Mouse (Mus musculus) common myeloid progenitor, adult 5-6 weeks (primary cell): ENCODE measurements around the gene Notch1. TPM values are rescaled to one million over a fixed set of nuclear protein-coding genes. Genes with fewer than 3 reads are reported as not detected.
A peak's percentile ranks its signal among the peaks of the same experiment; 100 is the strongest.

ENCODE experiments used
- ATAC-seq: replicated peaks from 2 replicates; pipeline ENCODE4 v1.8.0; 2016; ENCODE audit warnings: low read depth, mild to moderate bottlenecking, moderate TSS enrichment, inconsistent platforms; ENCODE audit not compliant: poor library complexity, severe bottlenecking
- total RNA-seq: library from RNA; stranded (forward); fragments of 200-1000, 187-1606 nt; gene quantifications from 2 replicates; pipeline ENCODE4 v1.2.3, GENCODE M21; 2017

The Notch1 gene
- total RNA-seq, 1 experiment from 2014 or later, result 13.7 TPM

DNA sequence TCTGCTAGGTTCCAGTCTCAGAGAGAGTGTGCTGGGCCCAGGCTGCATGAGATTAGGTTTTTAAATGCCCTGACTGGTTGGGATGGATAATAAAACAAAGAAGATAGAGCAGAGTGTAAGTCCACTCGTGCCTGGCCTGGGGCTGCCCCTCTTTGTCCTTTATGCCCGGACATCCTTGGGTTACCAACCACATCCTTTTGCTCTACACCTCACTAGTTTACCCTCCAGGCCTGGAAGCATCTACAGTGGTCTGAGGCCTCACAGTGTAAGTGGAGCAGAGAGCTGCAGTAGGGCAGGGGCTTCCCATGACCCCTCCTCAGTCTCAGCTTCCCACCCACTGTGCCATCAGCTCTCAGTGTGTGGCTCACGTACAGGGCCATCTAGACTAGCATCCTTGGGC, 17.7 kb upstream of the Notch1 start:
- ATAC-seq, result no peak

DNA sequence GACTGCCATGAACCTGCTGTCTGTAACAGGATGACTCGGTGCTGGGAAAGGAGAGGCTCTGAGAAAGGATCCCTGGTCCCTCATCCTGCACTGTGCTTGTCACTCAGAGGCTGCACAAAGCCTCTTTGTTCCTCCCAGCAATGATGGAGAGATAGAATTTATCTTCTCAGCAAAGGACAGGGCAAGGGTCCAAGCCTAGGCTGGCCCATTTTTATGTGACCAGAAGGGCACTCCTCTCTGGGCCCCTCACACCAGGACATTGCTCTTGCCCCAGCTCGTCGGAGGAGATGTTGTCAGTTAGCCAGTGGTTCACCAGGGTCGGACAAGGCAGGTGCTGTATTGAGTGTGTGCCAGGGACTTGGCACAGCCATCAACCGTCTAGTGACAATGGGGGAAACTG, 16.8 kb upstream of the Notch1 start:
- ATAC-seq, result no peak

DNA sequence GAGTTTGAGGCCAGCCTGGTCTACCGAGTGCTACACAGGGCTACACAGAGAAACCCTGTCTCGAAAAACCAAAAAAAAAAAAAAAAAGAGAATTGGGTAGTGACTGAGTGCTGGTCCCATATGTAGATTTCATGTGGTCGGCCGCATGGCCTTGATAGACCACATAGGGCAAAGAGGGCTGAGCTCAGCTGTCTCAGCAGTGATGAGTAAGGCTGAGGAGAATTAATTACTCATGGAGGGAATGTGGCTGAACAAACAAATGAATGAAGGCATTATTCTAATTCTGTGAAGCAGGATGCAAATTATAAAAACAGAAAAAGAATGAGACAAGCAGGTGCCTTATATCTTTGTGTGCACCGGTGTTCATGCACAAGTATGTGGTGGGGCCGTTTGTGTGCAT, 15.4 kb upstream of the Notch1 start:
- ATAC-seq, result no peak

DNA sequence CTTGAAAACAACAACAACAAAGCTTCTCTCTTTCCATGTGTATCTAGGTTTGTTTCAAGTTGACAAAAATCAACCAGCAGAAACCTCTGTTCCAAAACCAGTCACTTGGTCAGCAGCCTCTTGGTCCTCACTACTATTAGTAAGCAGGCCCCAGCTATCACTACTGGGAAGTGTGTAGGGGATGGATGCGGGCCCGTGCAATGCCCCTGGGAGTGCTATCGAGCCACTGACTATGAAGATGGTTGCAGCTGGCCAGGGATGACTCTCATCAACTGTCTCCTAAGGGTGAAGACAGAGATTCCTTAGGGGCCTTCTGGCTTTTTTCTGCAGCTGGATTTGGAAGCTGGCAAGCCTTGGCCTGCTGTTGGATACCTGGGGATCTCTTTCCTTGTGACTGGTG, 13.4 kb upstream of the Notch1 start:
- no peak for ATAC-seq

DNA sequence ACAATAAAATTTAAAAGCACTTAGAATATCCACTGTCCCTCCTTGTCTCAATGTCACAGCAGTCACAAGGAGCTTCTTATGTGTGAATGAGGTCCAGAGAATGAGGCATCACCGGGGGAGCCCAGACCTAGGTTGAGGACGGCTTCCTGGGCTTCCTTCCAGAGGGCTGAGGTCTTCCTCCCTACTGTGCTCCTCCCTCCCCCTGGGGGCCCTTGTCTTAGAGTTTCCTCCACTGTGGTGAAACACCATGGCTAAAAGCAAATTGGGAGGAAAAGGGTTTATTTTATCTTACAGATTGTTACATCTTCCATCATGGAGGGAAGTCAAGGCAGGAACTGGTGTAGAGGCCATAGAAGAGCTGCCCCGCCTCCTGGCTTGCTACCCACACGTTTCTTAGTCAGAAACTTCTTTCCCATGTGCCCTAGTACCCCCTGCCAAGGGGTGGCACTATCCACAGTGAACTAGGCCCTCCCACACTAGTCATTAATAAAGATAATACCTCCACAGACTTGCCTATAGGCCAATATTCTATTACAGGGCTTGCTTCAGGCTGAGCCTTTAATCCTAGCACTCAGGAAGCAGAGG, 12.8 kb upstream of the Notch1 start:
- 0 out of 2 replicates have a peak, but pooled peaks have one; percentile 11 for ATAC-seq

DNA sequence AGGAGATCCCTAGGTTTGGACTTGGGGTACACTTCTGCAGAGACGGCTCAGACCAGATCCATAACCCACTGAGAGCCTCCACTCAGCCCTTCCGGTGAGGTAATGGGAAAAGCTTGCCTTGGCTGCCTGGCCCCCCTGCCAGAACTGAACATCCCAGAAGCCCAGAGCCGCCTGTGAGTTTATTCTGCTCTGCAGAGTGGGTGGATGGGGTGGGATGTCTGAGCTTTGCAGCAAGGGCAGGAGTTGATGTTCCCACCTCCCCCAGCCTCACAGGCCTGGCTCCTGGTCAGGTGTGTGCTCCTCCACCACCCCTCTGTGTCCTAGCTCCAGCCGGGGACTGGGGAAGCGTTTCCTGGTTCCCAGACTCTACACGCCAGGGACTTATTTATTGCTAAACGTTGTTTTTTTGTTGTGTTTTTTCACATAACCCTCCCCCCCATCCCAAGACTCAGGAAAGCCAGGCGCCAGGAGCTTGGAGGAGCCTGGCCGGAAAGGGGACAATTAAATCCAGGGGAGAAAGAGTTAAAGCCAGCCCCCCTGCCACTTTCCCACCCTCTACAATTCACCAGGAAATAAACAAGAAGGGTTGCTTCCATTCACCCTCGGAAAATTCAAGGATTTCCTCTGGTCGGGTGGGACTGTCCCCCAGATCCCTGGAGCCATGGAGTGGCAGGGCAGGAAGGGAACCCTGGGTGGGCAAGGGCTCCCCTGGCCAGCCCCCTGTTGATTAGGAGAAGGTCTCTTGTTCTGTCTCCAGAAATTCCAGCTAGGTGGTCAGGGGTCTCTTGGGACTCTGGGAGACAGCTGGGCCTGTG, 10.2 kb upstream of the Notch1 start:
- no peak for ATAC-seq

DNA sequence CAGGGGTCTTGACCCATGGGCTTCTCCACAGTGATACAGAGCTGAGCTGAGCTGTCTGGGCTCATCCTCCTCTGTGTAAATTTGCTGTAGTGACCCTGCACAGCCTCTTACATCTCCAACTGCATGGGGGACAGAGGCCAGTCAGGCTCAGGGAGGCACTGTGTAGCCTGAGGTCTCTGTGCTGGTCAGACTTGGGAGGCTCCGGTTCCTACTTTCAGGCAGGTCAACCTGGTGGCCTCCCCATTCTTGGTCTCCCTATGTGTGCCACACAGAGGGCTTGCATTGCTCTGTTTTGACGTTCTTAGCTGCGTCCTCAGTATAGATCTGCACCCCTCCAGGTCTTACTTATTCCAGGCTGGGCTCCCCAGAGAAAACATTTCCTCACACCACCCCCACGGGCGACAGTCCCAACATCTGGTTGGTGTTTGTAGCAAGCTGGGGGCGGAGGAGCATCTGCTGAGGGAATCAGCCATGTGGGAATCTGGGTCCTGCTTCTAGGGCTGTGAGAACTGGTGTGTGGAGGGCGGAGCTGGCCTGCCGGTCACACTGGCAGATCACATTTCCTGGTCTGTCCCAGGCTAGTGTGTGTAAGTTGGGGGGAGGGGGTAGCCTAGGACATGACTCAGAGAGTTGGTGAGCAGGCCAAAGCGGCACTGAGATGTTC, 9.0 kb upstream of the Notch1 start:
- ATAC-seq, result peak; percentile 51; the same call in 1 of the 2 replicates

DNA sequence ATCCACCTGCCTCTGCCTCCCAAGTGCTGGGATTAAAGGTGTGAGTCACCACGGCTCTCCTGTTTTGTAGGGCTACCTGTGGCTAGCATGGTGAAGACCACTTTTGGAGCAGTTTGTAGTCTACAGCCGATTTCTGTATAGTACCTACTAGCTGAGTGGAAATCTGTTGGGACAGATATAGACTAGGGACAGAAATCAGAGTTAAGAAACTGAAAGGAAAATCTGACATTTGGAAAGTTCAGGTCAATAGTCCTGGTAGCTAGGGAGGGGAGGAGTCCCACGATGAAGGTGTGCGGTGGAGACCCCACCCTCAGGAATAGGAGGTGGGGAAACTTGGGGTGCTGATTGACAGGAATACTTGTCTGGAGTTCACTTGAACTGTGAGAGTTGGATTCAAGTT, 5.9 kb upstream of the Notch1 start:
- no peak for ATAC-seq

DNA sequence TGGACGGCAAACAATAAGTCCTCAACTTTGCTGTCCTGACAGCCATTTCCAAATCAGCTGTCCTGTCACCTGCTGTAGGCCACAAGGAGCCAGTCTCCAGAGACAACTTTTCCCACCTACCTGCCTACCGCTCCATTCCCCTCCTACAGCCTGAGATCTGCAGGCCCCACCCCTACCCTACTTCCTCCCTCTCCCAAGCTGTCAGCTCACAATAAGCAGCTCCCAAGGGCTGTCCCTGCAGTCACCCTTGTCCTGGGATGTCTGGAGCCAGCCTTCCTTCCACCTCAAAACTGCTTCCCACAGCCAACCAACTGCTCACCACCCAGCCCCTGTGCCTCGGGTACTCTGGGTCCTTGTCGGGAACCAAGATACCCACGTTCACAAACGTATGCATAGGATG, 3.3 kb upstream of the Notch1 start:
- no peak for ATAC-seq

DNA sequence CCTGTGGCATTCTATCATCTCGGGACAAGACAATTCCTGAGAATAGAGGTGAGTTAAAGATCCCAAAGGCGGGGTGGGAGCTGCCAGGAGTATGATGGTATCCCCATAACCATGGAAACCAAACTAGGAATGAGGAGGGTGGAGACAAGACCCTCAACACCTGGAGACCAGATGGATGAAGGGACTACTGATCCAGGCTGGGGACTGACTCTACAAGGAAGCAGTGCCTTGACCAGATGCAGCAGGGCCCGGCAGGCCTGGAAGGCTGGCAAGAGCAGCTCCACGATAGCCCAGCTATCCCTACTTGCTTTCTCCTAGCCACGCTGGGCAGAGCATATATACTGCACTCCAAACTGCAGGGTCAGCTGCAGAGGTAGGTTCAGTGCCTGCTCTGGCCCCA, 524 bp upstream of the Notch1 start:
- no peak for ATAC-seq

DNA sequence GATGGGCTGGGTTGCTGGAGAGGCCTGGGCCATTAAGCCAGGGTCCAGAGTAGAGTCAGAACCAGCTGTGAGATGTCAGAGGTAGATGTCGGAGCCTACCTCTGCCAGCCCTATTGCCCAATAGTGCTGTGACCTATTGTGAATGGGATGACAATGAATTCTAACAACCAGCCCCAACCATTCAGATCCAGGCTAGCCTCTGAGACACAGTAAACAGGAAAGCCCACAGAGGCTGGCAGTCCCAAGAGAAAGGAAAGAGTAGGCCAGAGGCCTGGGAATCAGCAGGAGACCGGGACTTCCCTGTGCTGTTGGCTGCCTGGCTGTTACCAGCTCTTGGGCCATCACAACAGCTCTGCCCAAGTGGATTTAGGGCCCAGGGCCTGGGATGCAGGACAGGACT, 1.1 kb downstream of the Notch1 start:
- ATAC-seq, result no peak

DNA sequence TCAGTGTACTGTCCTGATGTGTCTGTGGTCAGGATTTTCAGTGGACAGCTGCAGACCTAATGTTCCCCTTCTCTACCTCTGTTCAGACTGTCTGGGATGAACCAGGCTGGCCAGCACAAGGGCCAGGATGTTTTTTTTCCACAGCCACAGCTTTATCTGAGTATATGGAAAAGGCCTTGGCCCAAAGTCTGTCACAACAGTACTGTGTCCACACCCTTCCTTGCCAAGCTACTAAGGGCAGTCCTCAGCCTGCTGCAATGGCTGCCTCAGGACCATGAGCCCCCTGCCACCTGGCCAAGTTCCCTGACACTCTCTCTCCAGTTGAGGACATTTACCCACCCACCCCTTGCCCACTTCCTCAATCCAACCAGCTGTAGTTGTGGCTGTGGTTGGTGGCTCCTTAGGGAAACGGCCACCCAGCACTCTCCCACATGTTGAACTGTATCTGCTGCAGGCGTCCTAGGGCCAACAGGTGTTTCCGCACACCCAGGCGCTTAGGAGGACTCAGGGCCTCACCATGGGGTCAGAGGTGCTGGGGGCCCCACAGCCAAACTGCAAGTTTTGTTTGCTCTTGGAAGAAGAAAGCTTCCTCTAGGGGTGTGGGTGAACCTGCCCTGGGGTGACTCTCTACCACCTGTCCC, 3.2 kb downstream of the Notch1 start:
- peak; percentile 83 for ATAC-seq

DNA sequence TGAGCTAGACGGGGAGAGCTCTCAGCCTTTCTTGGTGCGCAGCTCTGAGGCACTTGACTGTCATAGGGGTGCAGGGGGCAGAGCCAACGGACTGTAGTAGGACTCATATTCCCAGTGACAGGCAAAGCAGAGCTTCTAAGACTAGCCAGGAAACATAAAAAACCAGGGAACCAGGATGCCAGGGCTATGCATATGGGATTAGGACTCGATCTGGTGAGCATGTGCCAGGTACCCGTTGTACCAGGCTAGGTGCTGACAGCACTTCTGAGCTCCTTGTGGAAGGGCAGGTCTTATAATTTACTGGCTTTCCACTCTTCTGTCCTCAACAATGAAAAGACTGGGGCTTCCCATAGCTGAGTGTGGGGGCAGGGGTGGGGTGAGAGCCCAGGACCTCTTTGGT, 7.8 kb downstream of the Notch1 start:
- ATAC-seq, result no peak

DNA sequence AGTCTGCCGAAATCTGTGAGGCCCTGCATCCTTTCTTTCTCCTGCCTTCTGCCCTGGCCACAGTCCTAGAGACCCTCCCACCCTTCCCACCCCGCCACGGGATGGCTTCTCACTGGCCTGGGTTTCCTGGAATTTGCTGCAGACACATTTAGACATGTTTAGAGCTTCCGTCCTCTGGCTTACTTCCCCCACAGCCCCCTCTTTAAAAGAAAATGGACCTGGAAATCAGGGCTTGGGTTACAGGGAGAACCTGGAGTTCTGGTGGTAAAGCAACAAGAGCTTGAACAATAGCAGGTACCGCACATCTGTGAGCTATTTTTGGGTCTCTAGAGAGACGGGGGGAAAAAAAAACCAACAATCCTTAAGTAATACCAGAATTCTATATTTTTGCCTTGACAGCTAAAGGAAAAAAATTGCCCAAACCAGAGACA, 8.5 kb downstream of the Notch1 start:
- ATAC-seq, result no peak

DNA sequence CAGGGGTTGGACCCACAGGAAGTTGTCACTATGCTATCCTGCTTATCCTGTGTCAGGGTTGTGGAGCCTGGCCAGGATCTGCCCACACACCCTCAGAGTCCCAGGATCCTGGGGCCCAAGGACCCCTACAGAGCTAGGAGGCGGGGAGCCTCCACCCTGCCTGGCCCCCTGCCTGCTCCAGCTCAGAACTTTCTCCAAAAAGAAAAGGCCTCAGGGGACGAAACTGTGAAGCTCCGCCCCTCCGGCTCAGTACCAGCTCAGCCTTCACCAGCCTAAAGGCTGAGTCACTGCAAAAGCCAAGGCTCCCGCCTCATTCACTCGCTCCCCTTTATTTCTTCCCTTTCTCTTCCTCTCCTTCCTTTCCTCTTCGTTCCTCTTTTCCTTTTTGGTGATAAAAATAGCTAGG, 9.0 kb downstream of the Notch1 start:
- ATAC-seq, result peak; percentile 60

DNA sequence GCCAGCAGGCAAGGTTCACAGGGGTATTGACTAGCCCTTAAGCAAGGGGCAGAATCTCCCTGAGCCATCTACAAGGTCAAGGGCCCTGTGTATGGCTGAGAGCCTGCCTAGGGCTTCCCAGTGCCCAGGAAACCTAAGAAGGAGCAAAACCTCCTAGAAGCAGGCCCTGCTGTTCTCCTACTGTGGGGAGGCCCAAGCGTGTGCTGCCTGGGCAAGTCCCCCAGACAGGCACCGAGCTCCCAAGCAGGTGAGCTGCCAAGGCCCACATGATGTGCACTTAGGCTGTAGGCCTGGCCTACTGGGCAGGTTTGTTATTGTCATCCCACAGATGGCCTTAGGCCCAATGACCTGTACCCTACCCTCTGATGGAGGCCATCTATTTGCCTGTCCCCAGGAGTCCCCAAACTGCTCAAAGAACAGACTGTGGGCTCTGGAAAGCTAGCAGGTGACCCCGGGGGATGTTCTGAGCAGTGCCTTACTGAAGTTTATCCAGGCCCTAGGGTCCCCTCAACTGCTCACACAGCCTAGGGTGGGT, 9.7 kb downstream of the Notch1 start:
- ATAC-seq, result no peak

DNA sequence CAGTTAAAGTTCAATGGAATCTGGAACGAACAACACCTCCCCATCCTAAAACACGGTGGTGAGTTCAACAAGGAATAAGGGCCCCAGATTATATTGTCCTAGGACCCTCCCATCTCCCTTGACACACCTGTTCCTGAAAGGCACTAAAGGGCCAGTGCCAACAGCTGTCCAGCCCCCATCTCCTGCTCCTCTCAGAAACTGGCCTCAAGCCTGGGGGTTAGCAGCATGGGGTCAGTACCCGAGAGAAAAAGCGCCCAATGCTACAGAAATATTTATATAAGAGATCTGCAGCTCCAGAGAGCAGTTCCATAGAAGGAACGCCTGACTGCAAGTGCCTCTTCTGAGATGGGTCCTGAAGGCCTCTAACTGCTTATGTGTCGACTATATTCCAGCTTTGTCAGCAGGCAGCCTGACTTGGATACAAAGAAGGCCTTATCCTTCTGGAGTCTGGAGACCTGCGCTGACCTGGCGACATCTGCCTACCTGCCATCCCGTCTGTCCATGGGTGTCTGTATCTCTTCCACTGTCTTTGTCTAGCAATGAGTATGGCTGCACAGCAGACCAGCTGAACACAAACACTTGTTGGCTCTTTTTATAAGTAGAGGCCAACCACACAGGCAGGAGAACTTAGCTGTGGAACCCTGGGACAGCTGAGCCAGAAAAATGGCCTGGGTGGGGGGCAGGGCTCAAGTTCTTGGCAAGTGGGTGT, 11.5 kb downstream of the Notch1 start:
- no peak for ATAC-seq

DNA sequence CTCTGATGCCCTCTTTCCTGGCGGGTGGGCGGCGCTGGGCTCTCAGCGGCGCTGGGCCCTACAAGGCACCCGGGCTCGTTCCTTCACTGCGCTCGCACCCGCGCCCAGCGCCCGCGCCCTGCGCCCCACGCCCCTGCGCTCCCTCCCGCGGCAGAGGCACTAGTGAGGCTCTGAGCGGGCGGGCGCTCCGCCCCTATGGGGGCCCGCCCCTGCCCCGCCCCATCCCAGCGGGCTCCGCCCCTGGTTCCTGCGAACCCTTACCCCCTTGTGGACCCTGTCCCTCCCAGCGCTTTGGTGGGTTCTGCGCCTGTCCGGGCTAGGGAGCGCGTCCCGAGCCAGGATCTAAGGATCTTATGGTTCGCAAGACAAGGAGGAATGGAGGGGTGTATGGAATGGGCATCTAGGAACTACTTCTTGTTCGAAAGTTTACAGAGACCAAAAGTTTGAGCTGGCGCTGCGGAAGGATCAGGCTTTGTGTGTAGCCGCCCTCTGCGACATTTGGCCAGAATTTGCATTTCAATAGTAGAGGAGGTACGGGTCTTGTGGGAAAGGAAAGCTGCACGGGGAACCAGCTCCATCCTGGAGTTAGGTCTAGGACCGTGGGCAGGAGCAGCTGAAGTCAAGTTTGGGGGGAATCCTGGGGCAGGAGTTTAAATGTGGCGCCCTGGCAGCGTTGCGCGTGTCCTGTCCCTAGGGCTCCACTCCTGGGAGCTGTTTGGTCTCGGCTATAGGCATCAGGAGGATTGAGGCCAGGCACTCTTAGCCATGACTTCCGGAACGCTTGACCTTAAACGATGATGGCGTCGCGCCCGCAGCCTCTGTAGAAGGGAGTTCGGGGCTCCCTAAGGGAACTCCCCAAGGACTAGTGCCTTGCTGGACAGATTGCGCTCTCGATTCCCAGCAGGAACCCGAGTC, 12.5 kb downstream of the Notch1 start:
- ATAC-seq, result peak; percentile 62
